Mouse (Mus musculus) kidney, postnatal 25 days (tissue): ENCODE measurements at regions not wholly inside any gene's neighbourhood (a gene's known extent, or its start where the extent isn't known, plus 50 kb on each side); places are given as distances from the start of the nearest gene placed in this dataset.

ENCODE experiments used
- DNase-seq, 2 experiments: peaks; one replicate each; pipeline ENCODE4 v3.0.0; 2021; ENCODE audit warnings: mixed read lengths in 2 of 2

DNA sequence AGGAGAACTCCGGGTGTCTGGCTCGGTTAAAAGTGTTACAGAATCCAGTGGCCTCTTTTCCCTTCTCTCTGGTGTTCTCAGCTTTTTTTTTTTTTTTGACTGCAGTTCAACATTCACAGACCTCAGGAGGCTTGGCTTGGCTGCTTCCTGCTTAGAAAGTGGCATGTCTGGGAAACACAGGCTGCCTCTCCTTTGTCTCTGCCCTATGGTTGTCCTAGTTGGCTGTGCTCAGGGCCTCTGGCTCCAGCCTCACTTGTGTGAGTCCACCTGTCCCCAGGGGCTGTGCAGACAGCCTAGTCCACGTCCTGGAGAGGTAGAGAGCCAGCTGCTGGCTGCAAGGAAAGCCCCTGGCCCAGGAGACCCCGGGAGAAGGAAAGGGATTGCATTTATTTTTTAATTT, 212.3 kb upstream of the Rbfox1 start:
- DNase-seq: peak in 1 of 2 experiments; percentile 37

DNA sequence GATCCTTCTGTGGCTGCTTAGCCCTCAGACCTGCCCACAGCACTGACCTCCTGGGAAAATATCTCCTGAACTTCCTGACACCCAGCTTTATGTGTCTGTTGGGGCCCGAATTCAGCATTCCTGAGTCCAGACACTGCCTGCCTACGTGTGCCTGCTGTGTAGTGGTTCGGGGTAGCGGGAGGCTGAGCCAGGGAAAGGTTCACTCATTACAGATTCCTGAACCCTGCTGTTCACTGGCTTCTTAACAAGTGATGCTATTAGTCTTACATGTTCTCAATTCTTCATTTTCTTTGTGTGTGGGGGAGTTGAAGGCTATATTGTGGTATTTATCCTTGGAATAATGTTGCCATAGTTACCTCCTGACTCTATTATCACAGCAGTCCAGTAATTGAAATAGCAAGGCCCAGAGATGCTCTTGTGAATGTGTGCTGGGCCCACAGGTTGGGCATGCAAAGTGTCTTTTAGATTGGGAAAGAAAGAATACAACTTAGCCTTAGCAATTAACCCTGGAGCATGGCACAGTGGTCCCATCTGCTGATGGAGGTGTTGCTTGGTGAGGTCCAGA, 216.7 kb upstream of the Rbfox1 start:
- DNase-seq: no peak

DNA sequence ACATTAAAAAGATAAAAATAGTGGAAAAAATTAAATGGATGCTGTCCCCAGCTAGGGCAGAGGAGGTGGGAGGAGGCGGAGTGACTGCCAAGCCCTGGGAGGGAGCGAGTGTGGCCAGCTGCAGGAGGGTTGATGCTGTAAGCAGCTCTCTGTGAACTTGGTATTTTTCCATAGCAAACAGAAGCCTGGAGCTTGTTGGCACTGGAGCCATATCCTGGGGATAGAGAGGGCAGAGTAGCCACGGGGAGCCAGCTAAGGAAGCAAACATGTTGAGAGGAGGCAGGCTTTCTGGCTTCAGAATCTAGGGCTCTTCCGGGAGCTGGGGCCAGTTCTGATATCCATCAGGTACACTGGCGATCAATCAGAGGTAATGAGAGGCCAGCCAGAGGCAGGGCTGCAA, 223.2 kb upstream of the Rbfox1 start:
- peak; percentile 15 to 68 for DNase-seq

DNA sequence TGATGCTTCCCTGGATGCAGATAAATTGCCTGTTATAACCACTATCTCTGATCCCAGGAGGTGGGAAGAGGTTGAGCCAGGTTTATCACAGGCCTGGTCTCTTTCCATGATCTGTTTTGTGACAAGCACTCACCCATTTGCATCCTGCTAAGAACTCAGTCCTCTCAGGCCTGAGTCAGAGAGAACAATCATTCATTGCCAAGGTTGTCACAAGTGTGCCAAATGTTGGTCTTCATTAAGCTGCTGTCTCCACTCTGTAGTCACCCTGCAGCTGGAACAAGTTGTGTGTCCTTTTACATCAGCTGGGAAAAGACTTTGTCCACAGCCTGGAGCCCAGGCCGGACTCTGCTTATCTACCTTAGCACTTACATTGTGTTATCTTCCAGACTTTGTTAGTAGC, 233.6 kb upstream of the Rbfox1 start:
- no peak for DNase-seq

DNA sequence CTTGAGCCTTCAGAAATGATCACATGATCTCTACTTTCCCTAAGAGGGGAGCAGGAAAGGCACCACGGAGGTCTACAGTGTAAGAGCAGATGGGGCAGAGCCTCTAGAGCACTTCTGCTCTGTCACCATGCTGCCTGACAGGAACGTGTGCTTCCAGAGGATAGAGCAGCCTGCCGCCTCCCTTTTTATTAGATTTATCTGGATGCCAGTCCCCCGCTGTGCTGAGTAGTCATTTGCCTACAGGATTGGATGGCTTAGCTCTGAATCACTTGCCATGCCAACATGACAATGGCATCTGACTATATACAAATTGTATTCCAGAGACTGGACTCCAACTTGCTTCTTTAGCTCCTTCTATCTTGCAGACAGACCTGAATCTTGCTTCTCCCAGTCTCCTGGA, 234.2 kb upstream of the Rbfox1 start:
- DNase-seq: no peak

DNA sequence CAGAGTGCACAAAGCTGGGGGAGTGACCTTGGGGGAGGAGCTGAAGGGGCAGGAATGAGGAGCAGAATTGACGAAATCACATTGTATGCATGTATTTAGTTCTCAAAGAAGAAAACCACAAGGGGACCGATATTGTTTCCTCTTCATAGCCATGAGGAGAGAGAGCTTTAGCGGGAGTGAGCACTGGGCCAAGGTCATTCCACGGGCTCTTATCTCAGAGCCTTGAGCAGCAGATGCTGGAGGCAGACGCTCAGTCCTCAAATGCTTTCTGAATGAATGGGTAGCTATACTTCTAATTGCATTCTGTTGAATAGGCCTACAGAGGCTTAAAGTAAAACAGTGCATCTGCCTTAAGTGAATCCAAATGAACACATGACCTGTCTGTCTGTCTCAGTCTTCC, 245.2 kb upstream of the Rbfox1 start:
- DNase-seq: no peak

DNA sequence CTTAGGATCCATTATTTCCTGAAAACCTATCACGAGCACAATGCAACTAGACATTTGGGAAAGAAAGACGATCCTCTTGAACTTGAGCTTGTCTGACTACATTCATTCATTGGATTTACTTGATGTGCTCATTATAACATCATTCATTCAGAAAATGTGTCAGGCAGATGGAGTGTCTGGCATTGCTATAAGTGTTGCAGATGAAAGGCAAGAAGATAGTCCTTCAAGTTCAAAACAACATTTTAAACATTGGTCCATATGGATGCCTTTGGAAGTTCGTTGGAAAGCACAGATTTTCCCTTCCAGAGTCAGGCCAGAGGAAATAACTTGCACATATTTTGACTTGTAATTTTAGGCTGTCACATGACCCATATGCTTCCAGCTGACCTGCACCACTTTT, 255.2 kb upstream of the Rbfox1 start:
- no peak for DNase-seq

DNA sequence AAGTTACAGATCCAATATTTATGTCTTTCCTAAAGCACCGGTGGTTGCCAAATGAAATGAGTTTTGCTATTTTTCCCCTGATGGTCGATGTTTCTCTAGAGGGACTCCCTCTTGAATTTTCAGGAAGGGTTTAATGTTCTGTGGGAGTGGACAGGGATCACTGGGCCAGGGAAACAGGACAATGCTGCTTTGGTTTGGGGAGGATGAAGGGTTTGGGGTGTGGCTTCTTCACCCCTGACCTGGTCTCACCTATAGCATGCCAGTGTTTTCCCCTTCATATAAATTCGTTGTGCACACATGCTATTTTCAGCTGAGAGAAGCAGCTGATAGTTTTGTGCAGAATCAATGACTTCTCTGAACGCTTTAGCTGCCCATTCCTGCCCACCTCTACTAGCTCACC, 257.2 kb upstream of the Rbfox1 start:
- no peak for DNase-seq

DNA sequence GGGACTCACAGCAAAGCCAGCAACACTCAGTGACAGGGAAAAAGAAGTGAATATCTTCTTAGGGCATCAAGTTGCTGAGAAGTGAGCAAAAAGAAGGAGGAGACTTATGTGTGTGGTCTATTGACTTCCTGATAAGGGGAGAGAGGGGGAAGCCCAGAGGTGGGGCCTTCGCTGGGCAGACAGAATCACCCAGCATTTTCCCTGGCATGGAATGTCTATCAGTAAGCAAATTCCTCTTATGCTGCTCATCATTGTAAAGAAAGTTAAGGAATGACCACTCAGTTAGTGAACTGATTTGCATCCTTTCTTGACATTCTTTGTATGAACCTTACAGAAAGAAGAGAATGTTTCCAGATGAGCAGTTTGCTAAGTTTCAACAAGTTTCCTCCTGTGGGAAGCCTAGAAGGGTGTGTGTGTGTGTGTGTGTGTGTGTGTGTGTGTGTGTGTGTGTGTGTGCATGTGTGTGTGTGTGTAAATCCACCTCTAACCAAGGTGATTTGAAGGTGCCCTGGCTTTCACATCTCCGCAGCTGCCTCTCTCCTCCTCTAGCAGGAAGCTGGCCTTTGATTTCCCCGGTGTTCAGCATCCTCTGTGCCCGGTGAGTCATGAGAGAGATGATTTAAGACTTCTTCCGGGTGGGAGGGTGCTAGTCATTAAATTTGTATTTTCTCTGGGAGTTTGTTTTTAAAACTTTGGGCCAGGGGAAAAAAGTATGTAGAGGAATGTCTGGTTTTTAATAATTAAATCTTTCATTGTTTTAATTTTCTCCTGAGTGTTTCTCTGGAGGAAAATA, 257.8 kb upstream of the Rbfox1 start:
- no peak for DNase-seq

DNA sequence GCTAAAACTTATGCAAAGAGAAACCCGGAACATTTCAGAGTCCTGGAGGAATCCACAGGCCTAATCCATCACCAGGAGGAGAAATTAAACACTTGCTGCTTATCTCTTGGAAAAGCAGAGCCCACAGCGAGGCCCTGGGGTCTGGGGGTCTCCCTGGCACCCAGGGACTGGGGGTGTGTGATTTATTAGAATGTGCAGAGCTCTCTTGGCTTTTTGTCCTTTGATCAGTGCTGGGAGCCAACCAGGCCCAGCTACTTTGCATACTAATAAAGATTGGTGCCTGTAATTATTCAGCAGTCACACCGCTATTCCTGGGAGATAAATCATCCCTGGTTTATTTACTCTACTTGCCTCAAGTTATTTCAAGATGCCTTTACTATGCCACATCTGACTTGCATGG, 260.0 kb upstream of the Rbfox1 start:
- no peak for DNase-seq

DNA sequence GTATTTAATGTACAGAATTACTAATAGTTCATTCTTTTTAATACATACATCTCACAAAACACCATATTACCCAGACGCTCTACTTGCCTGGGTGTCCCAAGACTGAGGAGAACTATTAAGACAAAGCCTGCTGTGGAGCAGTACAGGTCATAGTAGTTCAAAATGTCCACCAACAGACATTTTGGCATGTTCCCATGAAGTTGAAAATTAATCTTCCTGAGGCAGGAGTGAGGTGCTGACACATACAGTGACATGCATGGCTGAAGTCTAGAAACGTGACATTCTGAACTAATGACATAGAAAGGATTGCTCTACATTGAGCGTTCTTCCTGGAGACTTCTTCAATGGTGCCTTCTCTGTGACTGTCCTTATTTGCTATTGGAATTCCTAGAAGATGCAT, 264.6 kb upstream of the Rbfox1 start:
- DNase-seq: no peak

DNA sequence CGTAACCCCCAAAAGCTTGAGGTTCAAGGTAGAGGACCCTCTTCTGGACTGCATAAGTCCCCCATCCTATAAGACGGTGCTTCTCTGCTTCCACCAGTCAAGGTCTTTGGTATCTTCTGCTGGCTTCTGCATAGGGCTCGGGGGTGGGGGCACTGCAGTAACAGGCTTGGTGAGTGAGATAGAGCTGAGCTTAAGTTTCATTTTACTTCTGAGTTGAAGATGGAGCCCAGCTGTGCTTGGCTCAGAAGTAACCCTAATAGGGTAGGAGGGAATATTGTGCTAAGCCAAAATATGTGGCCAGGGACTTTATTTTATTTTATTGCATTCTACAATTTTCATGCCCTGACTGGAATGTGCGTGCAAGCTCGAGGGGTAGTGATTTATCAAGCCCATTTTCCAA, 268.8 kb upstream of the Rbfox1 start:
- no peak for DNase-seq

DNA sequence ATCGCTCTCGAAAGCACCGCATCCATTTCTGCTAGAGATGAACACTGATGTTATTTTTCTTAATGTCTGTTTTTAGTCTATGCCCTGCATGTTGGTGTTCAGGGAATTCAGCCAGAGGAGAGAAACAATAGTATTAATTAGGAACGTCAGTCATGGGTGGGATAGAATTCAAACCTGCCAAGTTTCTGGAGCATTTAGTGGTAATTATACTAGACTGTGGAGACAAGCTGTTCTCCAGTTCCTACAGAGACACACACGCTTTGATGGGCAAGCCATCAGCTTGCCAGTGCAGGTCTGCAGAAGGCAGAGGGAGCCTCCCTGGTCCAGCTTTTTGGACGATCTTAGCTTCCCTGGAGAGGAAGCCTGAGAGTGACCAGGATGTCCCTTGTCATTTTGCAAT, 289.8 kb upstream of the Rbfox1 start:
- no peak for DNase-seq

DNA sequence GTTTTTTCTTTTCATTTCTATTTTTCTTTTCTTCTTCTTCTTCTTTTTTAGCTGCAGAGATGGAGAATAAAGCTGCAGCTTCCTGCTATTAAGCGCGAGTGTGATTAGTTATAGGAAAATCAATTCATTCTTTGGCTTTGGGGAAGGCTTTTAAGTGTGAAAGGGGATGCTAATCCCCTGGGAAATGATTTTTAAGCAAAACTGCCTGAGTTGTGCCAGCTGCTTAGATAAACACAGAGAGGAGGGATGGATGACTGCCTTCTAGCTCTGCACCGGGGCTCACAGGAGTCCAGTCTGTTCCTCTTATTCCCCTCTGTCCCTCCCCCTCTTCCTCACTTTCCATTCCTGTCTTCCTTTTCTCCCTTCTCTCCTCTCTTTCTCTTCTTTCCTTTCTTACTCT, 306.8 kb upstream of the Rbfox1 start:
- no peak for DNase-seq

DNA sequence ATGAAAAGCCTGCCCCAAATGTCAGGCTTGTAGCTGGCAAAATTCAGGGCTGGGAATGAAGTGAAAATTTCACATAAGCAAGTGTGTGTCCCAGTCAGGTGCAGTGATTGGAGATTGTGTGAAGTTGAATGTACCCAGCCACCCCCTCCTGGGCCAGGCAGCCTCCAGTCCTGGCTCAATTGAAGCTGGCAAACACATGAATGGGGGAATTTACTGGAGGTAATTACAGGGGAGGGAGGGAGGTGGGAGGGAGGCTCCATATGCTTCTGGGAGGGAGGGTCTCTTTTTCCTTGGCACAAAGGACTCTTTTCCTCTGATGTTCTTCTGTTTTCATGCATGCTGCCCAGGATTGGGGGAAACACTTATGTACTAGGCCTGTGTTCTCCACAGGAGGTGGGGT, 312.4 kb upstream of the Rbfox1 start:
- no peak for DNase-seq

DNA sequence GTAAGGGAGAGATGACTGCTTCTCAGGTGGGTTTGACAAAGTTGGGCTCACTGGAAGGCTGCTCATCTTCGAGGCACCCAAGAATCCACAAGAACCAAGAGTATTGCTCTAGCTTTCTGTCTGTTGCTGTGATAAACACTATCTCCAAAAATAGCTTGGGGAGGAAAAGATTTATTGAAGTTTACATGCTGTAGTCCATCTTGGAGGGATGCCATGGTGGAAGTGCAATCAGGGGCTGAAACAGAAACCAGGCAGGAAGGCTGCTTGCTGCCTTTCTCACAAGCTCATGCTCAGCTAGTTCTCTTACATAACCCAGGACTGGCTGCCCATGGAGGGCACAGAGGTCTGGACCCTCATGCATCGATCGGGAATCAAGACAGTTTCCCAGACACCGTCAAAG, 314.5 kb upstream of the Rbfox1 start:
- DNase-seq: peak in 1 of 2 experiments; percentile 14

DNA sequence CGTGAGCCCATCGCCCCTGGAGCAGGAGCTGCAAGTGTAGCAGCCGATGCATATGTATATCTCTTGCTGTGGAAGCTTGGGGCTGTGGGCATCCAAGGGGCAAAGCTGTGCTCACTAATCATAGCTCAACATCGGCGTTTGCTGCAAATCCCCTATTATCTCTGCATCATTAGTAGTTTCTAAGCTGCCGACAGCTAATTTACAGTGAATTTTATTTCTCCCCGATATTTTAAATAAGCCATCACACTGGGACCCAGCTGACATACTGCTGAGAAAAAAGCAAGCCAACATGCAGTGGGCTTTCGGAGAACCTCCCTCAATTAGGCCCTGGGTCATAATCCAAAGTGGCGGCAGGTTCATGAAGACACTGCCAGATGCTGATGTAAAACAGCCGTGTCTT, 313.3 kb upstream of the Eef2kmt start:
- no peak for DNase-seq

DNA sequence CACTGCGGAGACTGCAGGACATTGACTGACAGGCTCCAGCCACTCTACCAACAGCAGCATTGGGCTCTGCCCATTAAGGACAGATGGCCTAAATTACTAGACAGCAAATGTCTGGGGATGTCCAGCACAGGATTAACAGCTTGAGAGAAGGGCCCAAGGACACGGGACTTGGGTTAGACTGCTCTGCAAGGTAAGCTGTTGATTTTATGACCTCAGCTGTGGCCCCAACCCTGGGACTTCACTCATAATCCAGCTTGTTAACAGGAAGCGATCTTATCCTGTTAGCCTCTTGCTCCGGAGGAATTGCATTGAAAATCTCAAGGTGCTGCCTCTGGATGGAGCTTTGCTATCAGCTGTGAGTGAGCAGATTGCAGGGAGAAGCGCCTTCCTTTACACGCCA, 293.2 kb upstream of the Eef2kmt start:
- no peak for DNase-seq

DNA sequence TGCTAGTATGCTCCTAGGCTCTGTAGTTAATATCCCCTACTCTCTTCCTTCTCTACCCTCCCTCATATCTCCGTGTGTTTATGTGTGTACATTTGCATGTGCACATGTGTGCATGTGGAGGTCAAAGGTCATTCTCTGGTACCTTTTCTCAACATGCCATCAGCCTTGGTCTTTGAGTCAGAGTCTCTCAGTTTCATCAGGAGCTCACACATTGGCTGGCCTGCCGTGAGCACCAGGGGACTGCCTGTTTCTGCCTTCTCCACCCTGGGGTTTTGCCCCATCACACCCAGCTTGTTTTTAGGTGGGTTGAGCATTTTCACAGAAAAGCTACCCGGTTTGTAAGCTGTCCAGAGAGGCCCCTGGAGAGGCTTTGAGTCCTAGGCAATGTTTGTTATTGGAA, 292.8 kb upstream of the Eef2kmt start:
- no peak for DNase-seq

DNA sequence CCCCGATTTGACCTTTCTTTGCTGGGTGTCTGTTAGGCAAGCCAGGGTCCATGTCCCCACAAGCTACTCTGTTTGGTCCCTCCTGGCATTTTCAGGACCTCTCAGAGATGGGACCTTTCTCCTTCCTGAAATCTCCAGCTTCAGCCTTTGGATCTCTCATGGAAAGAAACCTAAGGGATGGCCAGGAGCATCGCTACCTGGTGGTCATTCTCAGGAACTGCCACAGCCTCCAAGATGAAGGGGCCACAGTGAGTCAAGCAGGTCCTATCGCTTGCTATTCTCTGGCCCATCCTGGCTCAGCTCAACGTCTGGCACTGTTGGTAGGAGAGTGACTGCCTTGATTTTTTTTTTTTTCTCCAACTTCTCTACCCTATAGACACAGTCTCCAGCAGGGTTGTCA, 291.0 kb upstream of the Eef2kmt start:
- DNase-seq: no peak

DNA sequence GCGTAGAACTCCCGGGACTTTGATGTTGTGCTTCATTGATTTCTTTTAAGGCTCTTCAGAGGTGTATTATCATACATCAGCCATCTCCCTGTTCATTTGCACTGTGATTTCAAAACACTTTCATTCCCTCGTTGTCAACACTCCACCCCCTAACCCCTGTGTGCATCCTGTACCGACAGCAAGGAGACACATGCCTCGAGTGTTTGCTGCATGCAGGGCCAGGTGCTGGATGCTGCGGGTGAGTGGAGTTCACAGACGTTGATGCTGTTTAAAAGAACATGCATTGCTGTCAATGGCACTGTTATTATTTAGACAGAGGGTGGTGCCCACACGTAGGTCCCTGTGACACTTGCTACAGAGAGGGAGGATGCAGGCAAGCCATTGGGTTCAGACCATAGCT, 290.0 kb upstream of the Eef2kmt start:
- no peak for DNase-seq

DNA sequence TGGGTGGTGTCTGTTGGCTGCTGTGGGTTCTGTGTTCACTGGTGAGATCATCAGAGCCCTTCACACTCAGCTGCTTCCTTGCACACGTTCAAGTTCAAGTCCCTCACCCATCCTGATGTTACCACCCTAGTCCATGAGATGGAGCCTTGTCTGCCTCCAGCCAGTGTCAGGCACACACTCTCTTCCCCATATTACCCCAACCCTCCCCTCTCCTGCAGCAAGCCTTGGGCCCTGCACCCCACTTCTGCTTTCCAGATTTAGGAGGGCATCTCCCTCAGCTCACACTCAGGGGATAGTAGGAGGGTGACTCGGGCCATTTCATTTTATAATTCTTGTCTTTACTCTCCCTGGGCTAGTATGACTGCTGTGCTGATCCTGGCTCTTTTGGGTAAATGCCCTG, 288.7 kb upstream of the Eef2kmt start:
- DNase-seq: no peak

DNA sequence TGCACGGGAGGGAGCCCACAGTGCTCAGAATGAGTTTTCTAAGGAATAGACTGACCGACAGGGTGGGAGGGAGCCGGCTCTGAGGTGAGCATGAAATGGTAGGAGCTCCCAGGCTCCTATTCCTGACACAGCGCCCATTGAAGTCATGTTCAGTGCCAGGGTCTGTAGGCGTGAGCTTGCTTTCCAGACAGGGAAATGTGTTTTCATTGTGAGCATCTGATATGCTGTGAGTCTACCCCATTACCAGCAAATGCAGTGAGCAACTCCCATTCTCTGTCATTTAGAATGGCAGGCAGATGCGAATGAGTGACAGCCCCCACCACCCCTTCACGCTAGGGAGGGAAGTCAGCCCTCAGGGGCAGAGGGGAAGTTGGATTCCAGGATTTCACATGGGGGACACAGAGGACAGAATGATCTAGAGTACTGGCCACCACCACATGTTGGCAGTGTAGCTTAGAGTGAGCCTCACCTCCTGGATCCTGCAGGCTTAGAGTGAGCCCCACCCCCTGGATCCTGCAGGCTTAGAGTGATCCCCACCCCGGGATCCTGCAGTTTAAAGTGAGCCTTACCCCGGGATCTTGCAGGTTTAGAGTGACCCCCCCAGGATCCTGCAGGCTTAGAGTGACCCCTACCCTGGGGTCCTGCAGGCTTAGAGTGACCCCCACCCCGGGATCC, 283.2 kb upstream of the Eef2kmt start:
- no peak for DNase-seq
